Mouse (Mus musculus) midbrain, embryonic 16.5 days (tissue): Measurements from ENCODE around the gene Gfpt2. TPM values are rescaled to one million over a fixed set of nuclear protein-coding genes. Genes with fewer than 3 reads are reported as not detected.

Experiments used
- ATAC-seq: fragments of 200-750 bp; cut with Nextera tagmentation; 2 replicates; pipeline ENCODE4 v1.8.0; 2017; ENCODE audit warnings: moderate TSS enrichment
- H3K27ac ChIP-seq: fragments of 300-500 bp; sonication (generic); 2 replicates; pipeline ENCODE4 v1.5.1; 2014; ENCODE audit warnings: mild to moderate bottlenecking, low read length, mixed read lengths
- H3K27me3 ChIP-seq: fragments of 300-500 bp; sonication (generic); 2 replicates; pipeline ENCODE4 v1.6.1; 2014; ENCODE audit warnings: low read depth, low read length, mixed read lengths; ENCODE audit not compliant: control insufficient read depth, insufficient read depth
- H3K36me3 ChIP-seq: fragments of 300-500 bp; sonication (generic); 2 replicates; pipeline ENCODE4 v1.6.1; 2014; ENCODE audit warnings: mild to moderate bottlenecking, low read length, moderate library complexity, mixed read lengths; ENCODE audit not compliant: control insufficient read depth, insufficient read depth
- H3K4me1 ChIP-seq: fragments of 300-500 bp; sonication (generic); 2 replicates; pipeline ENCODE4 v1.6.1; 2014; ENCODE audit warnings: mild to moderate bottlenecking, low read length, mixed read lengths; ENCODE audit not compliant: control insufficient read depth, insufficient read depth
- H3K4me2 ChIP-seq: fragments of 300-500 bp; sonication (generic); 2 replicates; pipeline ENCODE4 v1.6.1; 2014; ENCODE audit warnings: mild to moderate bottlenecking, low read length, mixed read lengths
- H3K4me3 ChIP-seq: fragments of 300-500 bp; sonication (generic); 2 replicates; pipeline ENCODE4 v1.5.1; 2014; ENCODE audit warnings: low read depth, mild to moderate bottlenecking, low read length, moderate library complexity, mixed read lengths
- H3K9ac ChIP-seq: fragments of 300-500 bp; sonication (generic); 2 replicates; pipeline ENCODE4 v1.6.1; 2014; ENCODE audit warnings: low read depth, low read length, mixed read lengths
- H3K9me3 ChIP-seq: fragments of 300-500 bp; sonication (generic); replicated peaks from 2 replicates; pipeline ENCODE4 v1.6.1; 2014; ENCODE audit warnings: mild to moderate bottlenecking, low read length, mixed read lengths; ENCODE audit not compliant: control insufficient read depth, poor library complexity, severe bottlenecking
- WGBS: fragments of 180-500 bp; shearing (Covaris S2); extraction: QIAGEN DNeasy Blood & Tissue Kit; methylation state at CpG from one replicate; pipeline ENCODE4 v1.1.7; 2014; 5-methylcytosine and 5-hydroxymethylcytosine counted together
- polyA plus RNA-seq: library from polyadenylated mRNA; unstranded; fragments of >200 nt; fragmentation: Nextera tagmentation; extraction: Ambion mirVana; gene quantifications from 2 replicates; pipeline ENCODE4 v1.2.1, GENCODE M21; 2015

The Gfpt2 gene
- polyA plus RNA-seq, 1 experiment from 2014 or later, result 6.6 TPM

DNA sequence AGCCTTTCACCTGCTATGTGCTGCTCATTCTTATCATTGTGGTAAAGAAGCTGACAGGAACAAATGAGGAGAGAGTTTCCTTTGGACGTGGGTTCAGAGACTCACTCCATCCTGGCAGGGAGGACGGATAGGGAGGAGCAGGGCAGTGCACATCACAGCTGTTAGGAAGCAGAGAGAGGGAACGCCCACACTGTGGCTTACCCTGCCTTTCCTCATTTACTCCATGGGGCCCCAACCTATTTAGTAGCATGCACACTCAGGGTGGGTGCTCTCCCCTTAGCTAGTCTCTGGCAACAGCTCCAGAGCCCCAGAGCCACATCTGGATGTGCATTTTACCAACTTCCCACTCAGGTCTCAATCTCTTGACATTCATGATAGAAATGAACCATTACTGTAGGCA lies 48.7 kb downstream of the Gfpt2 start:
- Histone ChIP-seq H3K27ac (no peak overlapping the region), H3K4me3 (no peak overlapping the region), H3K9me3 (no peaks in the 10 kb centered on the region), H3K9ac (no peak overlapping the region), H3K4me1 (peaks cover 19% of the 10 kb centered on the region), H3K27me3 (no peaks in the 10 kb centered on the region), H3K4me2 (no peak overlapping the region), H3K36me3 (no peaks in the 10 kb centered on the region)
- 69% methylated on average over 3 of the region's 3 CpGs for WGBS
- no peak for ATAC-seq

DNA sequence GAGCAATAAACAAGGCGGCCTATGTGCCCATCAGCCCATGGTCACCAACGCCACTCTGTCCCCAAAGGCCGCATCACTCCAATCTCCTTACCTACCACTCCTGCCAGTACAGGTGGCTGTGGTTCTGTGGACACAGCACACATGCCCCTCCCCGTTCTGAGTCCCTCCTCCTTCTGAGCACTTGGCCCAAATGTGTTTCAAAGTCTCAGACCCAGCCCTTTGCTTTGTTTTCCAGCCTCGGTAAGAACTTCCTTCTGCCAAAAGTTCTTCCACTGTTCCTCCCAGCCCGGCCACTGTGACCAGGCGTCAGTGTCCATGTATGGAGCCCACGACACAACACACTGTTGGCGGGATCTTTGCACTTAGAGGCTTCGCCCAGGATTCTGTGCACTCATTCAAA lies 50.3 kb downstream of the Gfpt2 start:
- ATAC-seq, result no peak
- Histone ChIP-seq H3K4me1 (peaks cover 24% of the 10 kb centered on the region), H3K4me3 (no peak overlapping the region), H3K27me3 (no peaks in the 10 kb centered on the region), H3K4me2 (no peak overlapping the region), H3K9me3 (no peaks in the 10 kb centered on the region), H3K27ac (no peak overlapping the region), H3K36me3 (no peaks in the 10 kb centered on the region), H3K9ac (no peak overlapping the region)
- WGBS, result 90% methylated on average over 10 of the region's 10 CpGs

DNA sequence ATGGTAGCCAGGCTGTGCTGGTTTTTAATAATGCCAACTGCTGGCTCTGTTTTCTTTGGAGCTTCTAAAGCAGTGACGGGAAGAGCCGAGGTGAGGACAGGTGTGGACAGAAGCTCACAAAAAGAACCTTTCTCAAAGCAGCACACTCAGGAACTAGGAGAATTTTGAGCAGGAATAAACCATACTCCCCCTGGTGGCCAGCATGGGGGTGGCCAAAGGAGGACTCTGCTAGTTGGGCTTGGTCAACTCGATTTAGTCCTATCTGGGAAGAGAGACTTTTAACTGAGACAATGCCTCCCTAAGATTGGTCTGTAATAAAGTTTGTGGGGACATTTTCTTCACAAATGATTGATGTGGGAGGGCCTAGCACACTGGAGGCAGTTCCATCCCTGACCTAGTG lies 51.0 kb downstream of the Gfpt2 start:
- H3K4me3 ChIP-seq, result no peak overlapping the region
- H3K36me3 ChIP-seq, result no peaks in the 10 kb centered on the region
- WGBS, result 52% methylated on average over 3 of the region's 3 CpGs
- H3K9me3 ChIP-seq, result no peaks in the 10 kb centered on the region
- H3K4me1 ChIP-seq, result peaks cover 24% of the 10 kb centered on the region
- no peaks in the 10 kb centered on the region for H3K27me3 ChIP-seq
- H3K9ac ChIP-seq, result no peak overlapping the region
- H3K4me2 ChIP-seq, result no peak overlapping the region
- ATAC-seq, result no peak
- H3K27ac ChIP-seq, result no peak overlapping the region

DNA sequence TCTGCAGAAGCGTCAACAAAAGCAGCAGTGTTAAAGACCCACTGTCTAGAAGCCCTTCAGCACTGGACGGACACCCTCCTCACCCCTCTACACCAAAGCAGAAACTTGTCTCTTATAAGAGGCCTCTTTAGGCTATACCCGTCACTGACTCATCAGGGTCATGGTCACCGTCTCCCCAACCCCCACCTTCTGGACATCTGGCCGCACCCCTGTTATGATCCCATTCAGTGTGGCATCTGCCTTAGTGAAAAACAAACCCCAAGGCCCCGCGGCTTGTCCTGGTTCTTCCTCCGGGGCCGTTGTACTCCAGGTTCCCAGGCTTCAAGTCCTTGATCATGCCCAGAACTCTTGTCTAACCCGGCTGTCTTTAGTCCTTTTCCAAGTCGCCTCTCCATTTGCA lies 52.0 kb downstream of the Gfpt2 start:
- Histone ChIP-seq H3K4me3 (peak overlapping the region; percentile 93), H3K9me3 (no peaks in the 10 kb centered on the region), H3K9ac (peak overlapping the region; percentile 96), H3K36me3 (no peaks in the 10 kb centered on the region), H3K27ac (peak overlapping the region; percentile 85), H3K27me3 (no peaks in the 10 kb centered on the region), H3K4me2 (peak overlapping the region; percentile 80), H3K4me1 (peaks cover 24% of the 10 kb centered on the region)
- 32% methylated on average over 11 of the region's 11 CpGs for WGBS
- peak; percentile 7 for ATAC-seq

DNA sequence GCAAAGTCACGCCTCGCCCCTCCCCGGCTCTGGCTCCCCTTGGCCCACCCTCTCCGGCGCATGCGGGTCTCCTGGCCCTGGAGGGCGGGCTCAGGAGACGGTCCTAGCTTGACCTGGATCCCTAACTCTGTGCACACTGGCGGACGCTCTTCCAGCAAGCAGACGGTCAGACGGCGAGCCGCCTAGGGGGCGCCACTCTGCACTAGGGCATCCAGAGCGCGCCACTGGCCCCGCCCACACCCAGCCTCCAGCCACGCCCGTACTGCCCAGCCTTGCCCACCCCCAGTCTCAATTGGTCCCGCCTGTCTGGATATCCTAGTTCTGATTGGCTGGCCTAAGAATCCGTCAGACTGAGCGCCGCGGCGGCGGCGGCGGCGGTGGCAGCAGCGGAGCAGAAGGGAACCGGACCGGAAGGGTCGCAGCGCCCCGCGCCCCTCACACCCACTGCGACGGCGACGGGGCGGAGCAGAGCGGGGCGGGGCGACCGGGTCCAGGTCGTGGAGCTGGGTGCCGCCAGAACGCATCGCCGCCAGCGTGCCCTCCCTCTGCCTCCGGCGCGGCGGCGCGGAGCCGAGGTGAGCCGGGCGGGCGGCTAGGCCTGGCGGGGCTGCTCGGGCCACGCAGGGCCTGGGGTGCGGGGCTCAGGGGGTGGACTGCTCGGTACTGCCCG lies 52.6 kb downstream of the Gfpt2 start, which contains the start of gene Mapk9:
TSS of gene Mapk9 (plus strand) at position 351 of the 670 bp plus-strand sequence.
- ATAC-seq, result peak; percentile 98
- Histone ChIP-seq H3K9ac (peak within 1 kb of the TSS; percentile 96), H3K27me3 (no peaks in the 10 kb centered on the region), H3K36me3 (no peaks in the 10 kb centered on the region), H3K9me3 (no peaks in the 10 kb centered on the region), H3K27ac (peak within 1 kb of the TSS; percentile 85), H3K4me3 (peak within 1 kb of the TSS; percentile 93), H3K4me2 (peak within 1 kb of the TSS; percentile 80), H3K4me1 (peaks cover 24% of the 10 kb centered on the region)
- WGBS, result under 1% methylated on average over 67 of the region's 68 CpGs

DNA sequence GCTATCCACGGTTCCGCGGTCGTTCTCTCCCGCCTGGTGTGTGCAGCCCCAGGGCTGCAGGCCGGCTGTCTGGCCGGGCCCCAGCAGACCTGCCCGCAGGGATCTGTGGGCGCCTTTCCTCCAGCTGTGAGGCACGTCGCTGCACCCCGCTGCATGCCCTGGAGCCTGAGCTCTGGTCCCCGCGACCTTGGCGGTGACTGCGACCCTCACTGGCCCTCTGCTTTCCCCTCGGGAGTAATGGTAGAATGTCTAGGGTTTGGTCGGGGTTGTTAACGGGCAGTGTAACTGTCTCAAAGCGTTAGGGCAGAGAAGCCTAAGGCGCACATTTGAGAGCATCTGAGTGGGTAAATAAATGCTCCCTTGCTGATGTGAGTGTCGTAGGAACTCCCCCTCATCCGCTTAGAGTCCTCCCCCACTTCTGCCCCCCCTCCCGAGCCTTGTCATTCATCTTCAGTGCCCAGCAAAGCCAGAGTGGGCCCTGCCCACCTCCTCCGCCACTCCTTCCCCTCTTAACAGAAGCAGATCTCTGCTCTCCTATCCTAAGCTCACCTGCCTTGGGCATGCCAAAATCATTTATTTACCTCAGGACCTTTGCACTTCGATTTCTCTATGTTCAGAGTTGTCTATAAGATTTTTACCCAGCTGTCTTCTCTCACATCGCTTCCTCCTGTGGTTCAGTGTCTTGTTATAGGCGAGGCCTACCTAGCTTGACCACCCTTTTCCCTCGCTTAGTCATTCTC lies 53.3 kb downstream of the Gfpt2 start:
- Histone ChIP-seq H3K9me3 (no peaks in the 10 kb centered on the region), H3K9ac (peak overlapping the region; percentile 96), H3K4me1 (peaks cover 24% of the 10 kb centered on the region), H3K27me3 (no peaks in the 10 kb centered on the region), H3K4me3 (peak overlapping the region; percentile 93), H3K4me2 (peak overlapping the region; percentile 78), H3K36me3 (no peaks in the 10 kb centered on the region), H3K27ac (peak overlapping the region; percentile 85)
- ATAC-seq, result peak; percentile 12
- WGBS, result 7% methylated on average over 29 of the region's 29 CpGs

DNA sequence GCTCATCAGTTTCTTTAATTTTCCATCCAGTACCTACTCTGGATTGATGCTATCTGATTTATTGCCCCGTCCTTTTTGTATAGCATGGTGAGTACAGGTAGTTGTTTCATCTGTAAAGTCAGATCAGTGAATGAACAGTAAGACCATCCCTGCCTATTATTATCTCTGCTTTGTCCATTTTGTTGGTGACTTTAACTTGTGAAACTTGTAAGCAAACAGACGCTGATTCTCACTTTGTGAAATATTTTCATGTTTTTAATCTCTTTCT lies 53.8 kb downstream of the Gfpt2 start:
- Histone ChIP-seq H3K27me3 (no peaks in the 10 kb centered on the region), H3K4me2 (peak overlapping the region; percentile 78), H3K36me3 (no peaks in the 10 kb centered on the region), H3K4me3 (peak overlapping the region; percentile 93), H3K9me3 (no peaks in the 10 kb centered on the region), H3K9ac (peak overlapping the region; percentile 96), H3K4me1 (peaks cover 26% of the 10 kb centered on the region), H3K27ac (no peak overlapping the region)
- WGBS, result 78% methylated on average over 2 of the region's 2 CpGs
- ATAC-seq, result no peak

DNA sequence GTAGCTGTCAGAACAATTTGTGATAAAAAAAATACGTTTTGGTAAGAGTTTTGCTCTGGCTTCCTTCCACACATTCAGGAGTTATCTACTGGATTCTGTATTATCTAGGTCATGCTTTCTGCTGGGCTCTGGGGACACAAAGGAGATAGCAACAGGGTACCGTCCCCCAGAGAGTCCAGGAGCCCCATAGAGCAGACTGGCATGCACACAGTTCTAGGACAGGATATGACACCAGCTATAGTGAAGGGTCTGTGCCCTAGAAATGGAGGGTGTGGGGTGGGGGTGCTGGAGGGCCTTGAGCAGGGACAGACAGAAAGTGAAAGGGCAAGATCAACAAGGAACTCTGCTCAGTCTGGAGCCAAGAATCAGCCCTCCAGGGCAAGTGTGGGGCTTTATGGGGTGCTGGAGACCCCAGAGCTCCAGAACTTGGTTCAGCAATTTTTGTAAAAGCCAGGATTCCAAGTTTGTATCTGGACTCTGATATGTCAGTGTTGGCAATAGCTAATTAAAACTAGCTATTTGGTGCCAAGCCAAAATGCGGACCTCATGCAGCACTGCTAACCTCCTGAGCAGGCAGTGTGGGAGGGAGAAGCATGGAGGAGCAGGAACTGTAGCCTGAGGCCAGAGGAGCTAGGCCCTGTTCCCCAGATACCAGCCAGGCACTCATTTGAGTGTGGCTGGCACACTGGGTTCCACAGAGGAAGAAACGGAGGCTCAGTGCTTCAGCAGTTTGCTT lies 54.3 kb downstream of the Gfpt2 start:
- 57% methylated on average over 4 of the region's 4 CpGs for WGBS
- H3K36me3 ChIP-seq, result no peaks in the 10 kb centered on the region
- H3K9me3 ChIP-seq, result no peaks in the 10 kb centered on the region
- H3K27ac ChIP-seq, result no peak overlapping the region
- peaks cover 26% of the 10 kb centered on the region for H3K4me1 ChIP-seq
- H3K4me2 ChIP-seq, result peak overlapping the region; percentile 78
- ATAC-seq, result no peak
- peak overlapping the region; percentile 48 for H3K9ac ChIP-seq
- H3K27me3 ChIP-seq, result no peaks in the 10 kb centered on the region
- peak overlapping the region; percentile 93 for H3K4me3 ChIP-seq

DNA sequence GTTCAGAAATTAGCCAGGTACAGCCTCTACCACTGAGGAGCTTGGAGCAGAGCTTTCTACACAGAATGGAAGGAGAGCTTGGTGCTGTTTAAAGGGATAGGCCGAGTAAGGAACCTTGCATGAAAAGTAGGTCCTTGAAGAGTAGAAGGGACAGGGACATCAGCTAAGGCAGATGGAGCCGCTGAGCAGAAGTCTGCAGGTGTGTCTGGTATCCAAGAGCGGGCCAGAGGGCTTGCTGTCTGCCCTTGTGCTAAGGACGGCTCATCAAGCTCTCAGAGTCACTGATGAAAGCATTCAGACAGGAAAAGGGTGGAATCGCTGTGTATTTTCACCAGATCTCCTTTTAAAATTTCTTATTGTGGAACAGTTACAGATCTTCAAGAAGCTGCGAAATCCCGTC lies 56.4 kb downstream of the Gfpt2 start:
- peaks cover 4% of the 10 kb centered on the region; the same call in 1 of the 2 replicates for H3K36me3 ChIP-seq
- H3K27me3 ChIP-seq, result no peaks in the 10 kb centered on the region
- 92% methylated on average over 7 of the region's 7 CpGs for WGBS
- H3K27ac ChIP-seq, result no peak overlapping the region
- peaks cover 26% of the 10 kb centered on the region for H3K4me1 ChIP-seq
- no peak overlapping the region for H3K4me3 ChIP-seq
- no peaks in the 10 kb centered on the region for H3K9me3 ChIP-seq
- H3K9ac ChIP-seq, result no peak overlapping the region
- no peak for ATAC-seq
- H3K4me2 ChIP-seq, result no peak overlapping the region
